Mouse (Mus musculus) hindbrain, embryonic 16.5 days (tissue): ENCODE results near the gene Dad1. TPM values are rescaled to one million over a fixed set of nuclear protein-coding genes. Genes with fewer than 3 reads are reported as not detected.

Experiments
- ATAC-seq: fragments of 200-750 bp; cut with Nextera tagmentation; 2 replicates; pipeline ENCODE4 v1.8.0; 2017; ENCODE audit warnings: moderate TSS enrichment, moderate library complexity
- H3K27ac ChIP-seq: fragments of 300-500 bp; sonication (generic); 2 replicates; pipeline ENCODE4 v1.5.1; 2014; ENCODE audit warnings: low read depth, mild to moderate bottlenecking, control low read depth, low read length, moderate library complexity
- H3K27me3 ChIP-seq: fragments of 300-500 bp; sonication (generic); replicated peaks from 2 replicates; pipeline ENCODE4 v1.6.1; 2014; ENCODE audit warnings: low read length; ENCODE audit not compliant: control insufficient read depth, insufficient read depth
- H3K36me3 ChIP-seq: fragments of 300-500 bp; sonication (generic); 2 replicates; pipeline ENCODE4 v1.6.1; 2014; ENCODE audit warnings: mild to moderate bottlenecking, low read length, moderate library complexity, mixed read lengths; ENCODE audit not compliant: control insufficient read depth, insufficient read depth
- H3K4me1 ChIP-seq: fragments of 300-500 bp; sonication (generic); 2 replicates; pipeline ENCODE4 v1.6.1; 2014; ENCODE audit warnings: low read depth, low read length; ENCODE audit not compliant: control insufficient read depth, insufficient read depth
- H3K4me2 ChIP-seq: fragments of 300-500 bp; sonication (generic); 2 replicates; pipeline ENCODE4 v1.6.1; 2014; ENCODE audit warnings: mild to moderate bottlenecking, low read length, control low read depth, moderate library complexity
- H3K4me3 ChIP-seq: fragments of 300-500 bp; sonication (generic); 2 replicates; pipeline ENCODE4 v1.5.1; 2014; ENCODE audit warnings: mild to moderate bottlenecking, low read length, control low read depth, moderate library complexity
- H3K9ac ChIP-seq: fragments of 300-500 bp; sonication (generic); 2 replicates; pipeline ENCODE4 v1.6.1; 2014; ENCODE audit warnings: low read depth, mild to moderate bottlenecking, control low read depth, low read length, moderate library complexity
- H3K9me3 ChIP-seq: fragments of 300-500 bp; sonication (generic); 2 replicates; pipeline ENCODE4 v1.6.1; 2014; ENCODE audit warnings: mild to moderate bottlenecking, low read length, moderate library complexity; ENCODE audit not compliant: control insufficient read depth
- WGBS: fragments of 180-500 bp; shearing (Covaris S2); extraction: QIAGEN DNeasy Blood & Tissue Kit; methylation state at CpG from one replicate; pipeline ENCODE4 v1.1.7; 2014; 5-methylcytosine and 5-hydroxymethylcytosine counted together
- polyA plus RNA-seq: library from polyadenylated mRNA; unstranded; fragments of >200 nt; fragmentation: Nextera tagmentation; extraction: Ambion mirVana; gene quantifications from 2 replicates; pipeline ENCODE4 v1.2.1, GENCODE M21; 2015

The Dad1 gene
- polyA plus RNA-seq, 1 experiment from 2014 or later = 409 TPM

DNA sequence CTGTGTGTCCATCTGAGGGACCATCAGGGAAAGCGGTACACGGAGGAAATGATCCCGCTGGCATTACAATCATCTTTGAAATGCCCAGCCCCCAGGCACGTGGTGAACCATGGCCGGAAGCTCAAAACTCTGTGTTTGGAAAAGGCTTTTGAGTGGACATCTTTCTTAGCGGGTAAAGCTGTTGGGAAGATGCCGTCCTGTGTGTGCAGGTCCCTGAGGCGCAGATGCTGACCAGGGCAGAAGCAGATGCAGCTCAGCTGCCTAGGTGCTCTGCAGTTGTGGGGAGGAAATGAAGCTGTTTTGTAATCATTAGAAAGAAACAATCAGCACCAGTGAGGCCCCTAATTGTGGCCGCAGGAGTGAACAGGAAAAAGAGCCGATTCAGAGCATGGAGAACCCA is 39.0 kb downstream of the Dad1 start:
- Histone ChIP-seq H3K9me3 (no peaks in the 10 kb centered on the region), H3K4me3 (no peak overlapping the region), H3K9ac (no peak overlapping the region), H3K27me3 (no peaks in the 10 kb centered on the region), H3K4me2 (no peak overlapping the region), H3K36me3 (no peaks in the 10 kb centered on the region), H3K4me1 (no peaks in the 10 kb centered on the region), H3K27ac (no peak overlapping the region)
- WGBS = 69% methylated on average over 10 of the region's 10 CpGs
- ATAC-seq = no peak

DNA sequence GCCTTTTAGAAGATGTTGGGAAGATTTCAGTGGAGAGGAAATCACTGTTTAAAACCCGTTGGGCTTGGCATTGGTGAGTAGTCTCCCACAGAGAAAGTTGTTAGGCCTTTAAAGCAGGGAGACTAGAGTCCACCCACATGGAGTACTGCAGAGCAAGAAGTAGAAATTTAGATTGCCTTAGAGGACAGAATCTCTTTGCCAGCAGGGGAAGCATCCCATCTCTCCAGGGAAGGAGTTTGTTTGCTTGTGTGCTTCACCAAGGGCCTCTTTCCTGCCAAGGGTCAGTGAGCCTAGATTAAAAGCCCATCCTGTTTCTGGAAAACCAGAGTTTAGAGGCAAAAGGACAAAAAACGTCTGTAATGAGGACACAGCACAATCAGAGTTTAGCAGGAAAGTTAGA is 39.4 kb downstream of the Dad1 start:
- H3K9ac ChIP-seq = no peak overlapping the region
- no peak overlapping the region for H3K4me2 ChIP-seq
- no peaks in the 10 kb centered on the region for H3K27me3 ChIP-seq
- no peaks in the 10 kb centered on the region for H3K4me1 ChIP-seq
- H3K36me3 ChIP-seq = no peaks in the 10 kb centered on the region
- no peak for ATAC-seq
- H3K27ac ChIP-seq = no peak overlapping the region
- H3K4me3 ChIP-seq = no peak overlapping the region
- H3K9me3 ChIP-seq = no peaks in the 10 kb centered on the region
- WGBS = 40% methylated on average over 2 of the region's 2 CpGs

DNA sequence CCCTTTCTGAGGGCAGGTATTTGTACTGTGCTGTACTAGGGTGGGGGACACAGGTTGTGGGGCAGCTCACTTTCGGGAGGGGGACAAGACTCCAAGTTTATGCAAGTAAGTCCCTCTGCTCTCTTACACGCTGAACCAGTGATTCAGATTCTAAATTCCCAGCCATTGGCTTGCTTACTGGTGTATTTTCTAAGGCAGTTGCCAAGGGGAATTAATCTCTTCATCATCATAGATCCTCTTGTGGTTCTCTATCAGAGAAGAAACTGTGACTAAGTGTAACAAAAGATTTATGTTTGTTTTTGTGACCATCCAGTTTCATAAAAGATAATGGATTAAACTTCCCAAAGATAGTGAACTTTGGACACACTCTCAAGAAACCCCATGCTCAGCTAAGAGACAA is 40.2 kb downstream of the Dad1 start:
- 75% methylated on average over 2 of the region's 2 CpGs for WGBS

DNA sequence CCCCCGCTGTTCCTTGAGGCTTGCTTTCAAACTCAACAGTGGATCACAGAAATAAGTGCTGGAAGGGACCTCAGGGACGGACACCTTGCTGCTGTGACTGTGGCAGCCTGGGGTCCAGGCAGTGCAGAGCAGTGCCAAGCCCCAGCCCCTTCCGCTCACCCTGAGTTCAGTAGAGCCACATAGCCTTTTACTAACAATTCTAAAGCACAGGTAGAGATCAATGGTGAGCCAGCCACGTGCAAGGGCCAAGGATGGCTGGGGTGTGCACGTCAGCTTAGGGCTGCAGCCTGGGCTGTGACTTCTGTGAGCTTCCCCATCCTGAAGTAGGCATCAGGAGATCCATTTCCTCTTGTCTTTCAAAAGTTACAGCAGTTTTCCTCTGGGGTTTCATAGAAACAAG is 42.1 kb downstream of the Dad1 start:
- 87% methylated on average over 5 of the region's 5 CpGs for WGBS
- Histone ChIP-seq H3K36me3 (no peaks in the 10 kb centered on the region), H3K9me3 (no peaks in the 10 kb centered on the region), H3K27ac (no peak overlapping the region), H3K4me2 (no peak overlapping the region), H3K27me3 (no peaks in the 10 kb centered on the region), H3K4me1 (no peaks in the 10 kb centered on the region), H3K4me3 (no peak overlapping the region), H3K9ac (no peak overlapping the region)
- ATAC-seq = no peak

More for the DNA sequence above, 40.2 kb downstream of the Dad1 start:
- Histone ChIP-seq H3K9ac (no peak overlapping the region), H3K9me3 (no peaks in the 10 kb centered on the region), H3K27ac (no peak overlapping the region), H3K4me1 (no peaks in the 10 kb centered on the region), H3K27me3 (no peaks in the 10 kb centered on the region), H3K4me3 (no peak overlapping the region), H3K4me2 (no peak overlapping the region), H3K36me3 (no peaks in the 10 kb centered on the region)
- no peak for ATAC-seq

DNA sequence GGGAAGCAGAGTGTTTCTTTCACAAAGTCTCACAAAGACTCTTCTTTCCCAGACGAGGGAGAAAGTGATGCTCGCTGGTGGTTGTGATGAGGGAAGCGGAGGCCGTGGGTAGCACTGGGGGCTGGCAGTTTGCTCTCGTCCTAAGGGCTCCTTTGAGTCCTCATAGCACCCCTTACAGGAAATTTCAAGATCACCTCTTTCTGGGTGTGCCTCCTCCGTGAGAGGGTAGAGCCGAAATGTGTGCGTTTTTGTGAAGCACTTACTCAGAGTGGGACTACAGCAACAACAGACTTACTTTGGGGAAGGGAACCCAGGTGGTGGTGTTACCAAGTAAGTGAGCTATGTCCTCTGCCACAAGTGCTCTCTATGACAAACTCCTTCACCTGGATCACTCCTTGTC is 42.7 kb downstream of the Dad1 start:
- no peaks in the 10 kb centered on the region for H3K9me3 ChIP-seq
- no peak overlapping the region for H3K4me3 ChIP-seq
- no peak overlapping the region for H3K4me2 ChIP-seq
- H3K4me1 ChIP-seq = no peaks in the 10 kb centered on the region
- no peaks in the 10 kb centered on the region for H3K27me3 ChIP-seq
- WGBS = 94% methylated on average over 8 of the region's 8 CpGs
- no peak overlapping the region for H3K27ac ChIP-seq
- H3K9ac ChIP-seq = no peak overlapping the region
- ATAC-seq = no peak
- no peaks in the 10 kb centered on the region for H3K36me3 ChIP-seq

DNA sequence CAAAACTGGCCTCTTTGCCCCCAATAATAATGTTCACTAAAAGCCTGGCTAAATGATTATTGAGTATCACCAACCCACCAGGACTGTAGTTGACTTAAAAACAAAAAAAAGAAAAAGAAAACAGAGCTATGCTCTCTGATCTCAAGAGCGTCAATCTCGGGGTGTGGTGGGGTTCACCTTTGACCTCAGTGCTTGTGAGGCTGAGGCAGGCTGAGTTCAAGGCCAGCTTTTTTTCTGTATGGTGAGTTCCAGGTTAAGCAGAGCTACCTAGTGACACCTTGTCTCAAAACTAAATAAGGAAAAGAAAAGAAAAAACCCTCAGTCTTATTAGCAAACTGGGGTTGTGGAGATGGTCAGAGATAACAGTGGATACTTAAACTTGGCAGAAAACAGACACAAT is 43.5 kb downstream of the Dad1 start:
- Histone ChIP-seq H3K4me1 (no peaks in the 10 kb centered on the region), H3K27ac (no peak overlapping the region), H3K4me3 (no peak overlapping the region), H3K36me3 (no peaks in the 10 kb centered on the region), H3K9me3 (no peaks in the 10 kb centered on the region), H3K27me3 (no peaks in the 10 kb centered on the region), H3K4me2 (no peak overlapping the region), H3K9ac (no peak overlapping the region)
- no peak for ATAC-seq
- WGBS = 90% methylated on average over 2 of the region's 2 CpGs

DNA sequence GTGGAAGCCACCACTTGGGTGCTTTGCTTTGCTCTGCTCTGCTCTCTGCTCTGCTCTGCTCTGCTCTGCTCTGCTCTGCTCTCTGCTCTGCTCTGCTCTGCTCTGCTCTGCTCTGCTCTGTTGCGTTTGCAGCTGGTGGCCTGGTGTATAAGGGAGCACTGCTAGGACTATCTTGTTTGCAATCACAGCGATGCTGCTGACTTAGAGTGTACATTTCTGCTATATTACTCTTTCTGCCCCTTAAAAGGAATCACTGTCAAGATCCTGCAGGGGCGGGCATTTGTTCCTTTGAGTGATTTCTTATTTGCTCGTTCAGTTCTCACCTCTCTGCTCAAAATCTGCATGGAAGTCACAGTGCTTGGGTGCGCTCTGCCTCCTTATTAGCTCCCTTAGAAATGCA is 44.0 kb downstream of the Dad1 start:
- no peak for ATAC-seq
- Histone ChIP-seq H3K9ac (no peak overlapping the region), H3K27ac (no peak overlapping the region), H3K4me1 (no peaks in the 10 kb centered on the region), H3K27me3 (no peaks in the 10 kb centered on the region), H3K4me2 (no peak overlapping the region), H3K36me3 (no peaks in the 10 kb centered on the region), H3K4me3 (no peak overlapping the region), H3K9me3 (no peaks in the 10 kb centered on the region)
- 74% methylated on average over 5 of the region's 5 CpGs for WGBS

DNA sequence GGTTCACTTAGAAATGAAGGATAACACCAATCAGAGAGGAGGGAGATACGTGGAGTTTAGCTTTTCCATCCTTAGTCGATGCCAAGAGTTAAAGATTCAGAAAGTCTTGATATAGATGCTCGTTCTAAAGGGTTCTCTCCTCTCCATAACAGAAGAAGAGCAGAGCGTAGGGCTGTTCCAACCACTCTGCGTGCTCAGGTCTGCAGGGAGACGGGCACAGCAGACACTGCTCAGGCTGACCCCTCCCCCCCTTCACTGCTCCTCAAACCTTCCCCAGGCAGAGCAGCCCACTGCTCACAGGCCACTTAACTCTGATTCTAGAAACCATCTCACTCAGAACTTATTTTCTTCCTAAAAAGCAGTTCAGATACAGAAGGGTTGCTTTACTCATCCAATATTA is 45.2 kb downstream of the Dad1 start:
- ATAC-seq = no peak
- Histone ChIP-seq H3K27me3 (no peaks in the 10 kb centered on the region), H3K9ac (no peak overlapping the region), H3K27ac (no peak overlapping the region), H3K9me3 (no peaks in the 10 kb centered on the region), H3K4me3 (no peak overlapping the region), H3K4me2 (no peak overlapping the region), H3K36me3 (no peaks in the 10 kb centered on the region), H3K4me1 (no peaks in the 10 kb centered on the region)
- WGBS = 73% methylated on average over 6 of the region's 6 CpGs

DNA sequence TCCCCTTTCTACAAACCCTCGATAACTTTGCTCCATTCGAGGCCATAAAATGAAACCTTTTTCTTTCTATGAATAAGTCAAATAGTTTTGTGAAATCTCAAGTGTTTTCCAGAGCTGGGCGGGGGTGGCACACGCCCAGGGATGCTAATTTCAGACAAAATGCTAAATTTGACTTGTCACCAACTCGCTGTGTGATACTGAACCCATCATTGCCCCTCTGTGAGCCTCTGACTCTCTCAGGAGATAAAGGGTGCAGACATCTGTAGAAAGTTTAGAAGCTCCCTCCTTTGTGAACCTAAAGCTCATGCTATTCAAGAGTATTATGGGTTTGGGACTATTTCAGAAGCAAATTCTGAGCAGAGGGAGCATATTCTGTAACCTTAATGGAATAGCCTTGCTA is 46.0 kb downstream of the Dad1 start:
- H3K9me3 ChIP-seq = no peaks in the 10 kb centered on the region
- no peak for ATAC-seq
- no peak overlapping the region for H3K9ac ChIP-seq
- H3K27ac ChIP-seq = no peak overlapping the region
- H3K27me3 ChIP-seq = no peaks in the 10 kb centered on the region
- 84% methylated on average over 5 of the region's 5 CpGs for WGBS
- H3K36me3 ChIP-seq = no peaks in the 10 kb centered on the region
- no peak overlapping the region for H3K4me3 ChIP-seq
- H3K4me1 ChIP-seq = no peaks in the 10 kb centered on the region
- H3K4me2 ChIP-seq = no peak overlapping the region
